Mouse (Mus musculus): Measurements from ENCODE around the gene Slc9a7. TPM values are rescaled to one million over a fixed set of nuclear protein-coding genes. Genes with fewer than 3 reads are reported as not detected.

Gene Slc9a7
- 0.46 and 0.48 TPM in 2 replicates for polyA plus RNA-seq (2012; rRNA removed)

DNA sequence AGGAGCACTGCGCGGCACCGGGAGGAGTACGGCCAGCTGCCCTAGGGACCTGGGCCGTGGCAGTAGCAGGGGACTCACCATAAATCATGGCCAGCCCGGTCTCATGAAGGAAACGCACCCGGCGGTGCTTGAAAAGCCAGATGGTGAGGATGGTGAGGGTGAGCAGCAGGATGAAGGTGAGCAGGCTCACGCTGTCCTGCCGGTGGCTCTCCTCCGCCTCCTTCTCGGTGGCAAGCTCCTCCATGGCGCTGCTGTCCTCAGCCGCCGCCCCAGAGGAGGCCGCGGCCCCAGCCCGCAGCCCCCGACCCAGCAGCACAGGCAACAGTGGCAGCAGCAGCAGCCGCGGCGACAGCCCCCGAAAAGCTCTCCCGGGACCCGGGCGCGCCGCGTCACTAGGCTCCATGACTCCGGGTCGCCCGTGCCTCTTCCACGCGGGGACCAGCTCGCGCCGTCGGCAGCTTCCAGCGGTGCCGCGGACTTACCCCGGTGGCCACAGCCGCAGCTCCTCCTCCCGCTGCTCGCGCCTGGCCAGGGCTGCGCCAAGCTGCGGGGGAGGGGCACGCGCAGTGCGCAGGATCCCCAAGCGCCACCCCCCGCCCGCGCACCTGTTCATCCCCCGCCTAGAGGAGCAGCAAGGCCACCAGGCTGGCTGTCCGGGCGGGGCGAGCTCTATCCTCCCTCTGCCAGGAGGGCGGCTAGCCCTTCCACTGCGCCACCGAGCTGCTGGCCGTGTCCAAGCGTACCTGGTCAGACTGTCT, at the start of gene Slc9a7:
Gene Slc9a7, minus strand, starts transcription at position 526 of the 758 bp plus-strand sequence.

DNA sequence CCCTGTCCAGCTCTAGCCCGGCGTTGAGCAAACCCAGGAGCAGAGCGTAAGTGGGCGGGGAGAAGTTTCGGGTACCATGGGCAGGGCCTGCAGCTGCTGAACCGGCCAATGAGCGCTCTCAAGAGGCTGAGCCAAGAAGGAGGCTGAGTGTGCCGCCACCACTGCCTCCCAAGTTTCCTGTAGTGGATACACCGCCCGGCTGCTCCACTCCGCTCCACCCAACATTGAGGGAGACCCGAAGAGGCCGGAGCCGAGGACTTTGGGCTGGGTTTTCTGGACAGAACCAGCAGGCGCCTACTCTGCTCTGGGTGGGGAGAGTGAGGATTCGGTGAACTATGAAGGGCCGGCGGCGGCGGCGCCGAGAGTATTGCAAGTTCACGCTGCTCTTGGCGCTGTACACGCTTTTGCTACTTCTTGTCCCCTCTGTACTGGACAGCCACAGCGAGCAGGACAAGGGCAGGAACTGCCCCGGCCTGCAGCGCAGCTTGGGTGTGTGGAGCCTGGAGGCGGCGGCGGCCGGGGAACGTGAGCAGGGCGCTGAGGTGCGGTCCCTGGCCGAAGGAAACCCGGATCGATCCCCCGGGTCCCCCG, 232.1 kb downstream of the Slc9a7 start, which contains the start of gene Chst7:
Gene Chst7, plus strand, starts transcription at position 180 of the 591 bp plus-strand sequence.

Other genes with a start within 250 kb of the Slc9a7 start
- 0.58 and 0.60 TPM in 2 replicates for gene Chst7, start 232.2 kb downstream of the Slc9a7 start, polyA plus RNA-seq (2012; rRNA removed)
- 7.0 and 7.1 TPM in 2 replicates for gene Rp2, start 72.7 kb upstream of the Slc9a7 start, polyA plus RNA-seq (2012; rRNA removed)
- 1.8 TPM in 2 replicates for gene Jade3, start 133.9 kb upstream of the Slc9a7 start, polyA plus RNA-seq (2012; rRNA removed)

Data from liver, embryonic 18 days (tissue).